Mouse (Mus musculus) bone marrow macrophage, adult 2 months (primary cell): ENCODE results near the gene Cops7a.

ENCODE experiments used
- CTCF ChIP-seq: IDR thresholded peaks from 2 replicates; pipeline ENCODE4 v1.5.1; 2012; ENCODE audit warnings: low read depth, mild to moderate bottlenecking, low read length, moderate library complexity
- POLR2A ChIP-seq: IDR thresholded peaks from 2 replicates; pipeline ENCODE4 v1.6.1; 2012; ENCODE audit warnings: mild to moderate bottlenecking, low read depth, low read length, borderline replicate concordance

GRCm38 (mm10) chr6:124925941-124926340 is 39.4 kb downstream of the Cops7a start:
- TF ChIP-seq CTCF (no peak), POLR2A (no peak)
